Mouse (Mus musculus) lung, embryonic 14.5 days (tissue): ENCODE results near the gene Agpat3. TPM values are rescaled to one million over a fixed set of nuclear protein-coding genes. Genes with fewer than 3 reads are reported as not detected.

Experiments used
- ATAC-seq: fragments of 200-750 bp; cut with Nextera tagmentation; 2 replicates; pipeline ENCODE4 v1.8.0; 2017; ENCODE audit warnings: mild to moderate bottlenecking, moderate TSS enrichment, moderate library complexity; ENCODE audit not compliant: insufficient read depth
- DNase-seq: peaks from one replicate; pipeline ENCODE4 v3.0.0-alpha.2; 2015
- H3K27ac ChIP-seq: fragments of 300-500 bp; sonication (generic); 2 replicates; pipeline ENCODE4 v1.5.1; 2014; ENCODE audit warnings: low read depth, mild to moderate bottlenecking, moderate library complexity
- H3K27me3 ChIP-seq: fragments of 300-500 bp; sonication (generic); 2 replicates; pipeline ENCODE4 v1.6.1; 2014; ENCODE audit warnings: low read length, control low read depth; ENCODE audit not compliant: insufficient read depth
- H3K36me3 ChIP-seq: fragments of 300-500 bp; sonication (generic); 2 replicates; pipeline ENCODE4 v1.6.1; 2014; ENCODE audit warnings: control low read depth; ENCODE audit not compliant: insufficient read depth
- H3K4me1 ChIP-seq: fragments of 300-500 bp; sonication (generic); 2 replicates; pipeline ENCODE4 v1.6.1; 2014; ENCODE audit warnings: antibody characterized with exemption, control low read depth; ENCODE audit not compliant: insufficient read depth
- H3K4me2 ChIP-seq: fragments of 300-500 bp; sonication (generic); 2 replicates; pipeline ENCODE4 v1.6.1; 2014; ENCODE audit warnings: mild to moderate bottlenecking
- H3K4me3 ChIP-seq: fragments of 300-500 bp; sonication (generic); 2 replicates; pipeline ENCODE4 v1.5.1; 2014; ENCODE audit warnings: low read depth, low read length
- H3K9ac ChIP-seq: fragments of 300-500 bp; sonication (generic); 2 replicates; pipeline ENCODE4 v1.6.1; 2014
- H3K9me3 ChIP-seq: fragments of 300-500 bp; sonication (generic); 2 replicates; pipeline ENCODE4 v1.6.1; 2016; ENCODE audit warnings: low read depth, low read length, control low read depth
- CTCF ChIP-seq: IDR thresholded peaks from 2 replicates; pipeline ENCODE4 v1.5.1; 2016; ENCODE audit warnings: antibody characterized with exemption, low read depth
- WGBS: fragments of 180-500 bp; shearing (Covaris S2); extraction: QIAGEN DNeasy Blood & Tissue Kit; methylation state at CpG from one replicate; pipeline ENCODE4 v1.1.7; 2014; 5-methylcytosine and 5-hydroxymethylcytosine counted together
- polyA plus RNA-seq: library from polyadenylated mRNA; unstranded; fragments of >200 nt; fragmentation: Nextera tagmentation; extraction: Ambion mirVana; gene quantifications from 2 replicates; pipeline ENCODE4 v1.2.1, GENCODE M21; 2014

Agpat3 gene
- polyA plus RNA-seq, 1 experiment from 2014 or later, result 62.1 TPM

- no peaks in the 10 kb centered on the region for H3K9me3 ChIP-seq
- no peak overlapping the region for H3K4me3 ChIP-seq
- H3K27ac ChIP-seq, result no peak overlapping the region
- no peak for ATAC-seq
- no peaks in the 10 kb centered on the region for H3K27me3 ChIP-seq
- WGBS, result 92% methylated on average over 5 of the region's 5 CpGs
- H3K9ac ChIP-seq, result no peak overlapping the region
- no peak for DNase-seq
- no peak for TF ChIP-seq CTCF
- H3K36me3 ChIP-seq, result no peaks in the 10 kb centered on the region
- no peak overlapping the region for H3K4me2 ChIP-seq
- no peaks in the 10 kb centered on the region for H3K4me1 ChIP-seq
Observed at GRCm38 (mm10) chr10:78296371-78296770, 55.9 kb downstream of the Agpat3 start.

DNA sequence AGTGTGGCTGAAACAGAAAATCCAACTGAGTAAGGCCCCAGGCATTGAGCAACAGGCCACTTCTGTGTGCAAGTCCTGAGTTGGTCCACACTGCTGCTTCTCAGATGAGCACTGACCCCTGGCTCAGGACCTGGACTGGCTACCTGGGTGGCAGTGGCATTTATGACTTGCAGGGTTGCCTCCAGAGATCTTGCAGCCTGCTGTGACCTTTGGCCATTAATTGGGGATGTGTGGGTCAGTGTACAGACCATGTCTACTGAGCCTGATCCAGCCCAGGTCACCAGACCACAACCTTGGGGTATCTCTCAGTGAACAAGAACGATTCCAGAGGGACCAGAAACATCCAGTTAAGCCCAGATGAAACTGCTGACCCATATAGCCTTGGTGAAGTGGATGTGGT, 58.7 kb downstream of the Agpat3 start:
- H3K27me3 ChIP-seq, result no peaks in the 10 kb centered on the region
- no peak overlapping the region for H3K27ac ChIP-seq
- ATAC-seq (no peak), DNase-seq (no peak)
- no peaks in the 10 kb centered on the region for H3K36me3 ChIP-seq
- H3K4me2 ChIP-seq, result no peak overlapping the region
- H3K4me1 ChIP-seq, result no peaks in the 10 kb centered on the region
- H3K9ac ChIP-seq, result no peak overlapping the region
- TF ChIP-seq CTCF, result no peak
- no peak overlapping the region for H3K4me3 ChIP-seq
- 73% methylated on average over 1 of the region's 1 CpGs for WGBS
- H3K9me3 ChIP-seq, result no peaks in the 10 kb centered on the region

DNA sequence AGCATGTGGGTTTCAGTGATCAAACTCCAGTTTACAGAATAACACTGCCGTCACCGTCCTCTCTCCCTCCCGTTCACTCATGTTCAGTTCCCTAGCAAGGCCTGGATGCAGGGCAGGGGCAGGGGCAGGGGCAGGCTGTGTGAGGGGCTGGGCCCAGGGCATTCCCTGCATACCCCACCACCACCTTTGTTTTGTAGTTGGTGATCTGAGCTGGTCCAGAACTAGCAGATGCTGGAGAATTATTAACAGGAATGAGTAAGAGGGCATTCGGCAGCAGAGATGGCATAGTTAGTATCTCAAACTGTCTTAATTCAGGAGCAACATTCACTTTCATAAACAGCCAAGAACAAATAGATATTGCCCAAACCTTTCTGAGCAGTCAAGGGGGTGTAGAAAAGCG, 59.9 kb downstream of the Agpat3 start:
- no peak for TF ChIP-seq CTCF
- DNase-seq (no peak), ATAC-seq (no peak)
- WGBS, result 81% methylated on average over 5 of the region's 5 CpGs
- no peak overlapping the region for H3K27ac ChIP-seq
- no peak overlapping the region for H3K4me3 ChIP-seq
- H3K27me3 ChIP-seq, result no peaks in the 10 kb centered on the region
- no peaks in the 10 kb centered on the region for H3K4me1 ChIP-seq
- H3K36me3 ChIP-seq, result peaks cover 5% of the 10 kb centered on the region; the same call in 1 of the 2 replicates
- H3K9me3 ChIP-seq, result no peaks in the 10 kb centered on the region
- H3K9ac ChIP-seq, result no peak overlapping the region
- no peak overlapping the region for H3K4me2 ChIP-seq

DNA sequence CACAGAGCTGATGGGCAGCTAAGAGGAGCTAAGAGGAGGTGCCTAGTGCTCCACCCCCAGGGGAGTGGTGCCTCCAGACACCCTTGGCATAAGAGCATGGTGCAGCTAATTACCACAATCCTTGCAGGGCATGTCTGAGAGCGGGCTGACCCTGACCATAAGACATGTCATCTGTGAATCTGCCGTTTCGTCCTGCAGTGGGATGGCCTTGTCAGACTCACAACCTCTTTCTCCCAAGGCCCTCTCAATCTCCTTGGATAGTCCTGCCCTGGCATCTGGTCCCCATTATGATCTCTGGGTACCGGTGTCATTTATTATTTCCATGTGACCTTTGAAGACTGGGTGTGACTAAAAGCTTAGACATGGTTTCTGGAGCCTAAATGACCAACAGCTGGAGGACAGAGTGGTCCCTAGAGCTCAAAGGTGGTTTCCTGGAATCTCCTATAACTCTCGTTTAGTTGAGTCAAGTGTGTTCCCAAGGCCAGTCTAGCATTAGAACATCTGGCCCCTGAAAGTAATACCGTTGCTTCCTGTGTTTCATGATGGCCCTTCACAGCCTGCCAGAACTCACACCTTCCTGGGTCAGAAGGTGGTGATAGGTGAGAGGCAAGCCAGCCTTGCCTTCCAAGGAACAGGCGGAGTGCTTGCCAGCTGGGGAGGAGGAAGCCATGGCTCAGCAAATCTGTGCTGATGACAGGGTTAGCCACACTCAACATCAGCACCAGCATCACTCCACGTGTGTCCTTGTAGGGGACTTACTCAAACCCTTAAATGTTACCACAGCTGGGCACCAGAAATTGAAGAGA, 61.4 kb downstream of the Agpat3 start:
- 71% methylated on average over 8 of the region's 8 CpGs for WGBS
- no peaks in the 10 kb centered on the region for H3K27me3 ChIP-seq
- DNase-seq, result no peak

GRCm38 (mm10) chr10:78288896-78289295, 63.4 kb downstream of the Agpat3 start:
- peaks cover 25% of the 10 kb centered on the region for H3K36me3 ChIP-seq
- TF ChIP-seq CTCF, result no peak
- no peak overlapping the region for H3K4me3 ChIP-seq
- H3K27ac ChIP-seq, result no peak overlapping the region
- ATAC-seq (no peak), DNase-seq (no peak)
- H3K27me3 ChIP-seq, result no peaks in the 10 kb centered on the region
- H3K9me3 ChIP-seq, result no peaks in the 10 kb centered on the region
- 89% methylated on average over 4 of the region's 4 CpGs for WGBS
- no peaks in the 10 kb centered on the region for H3K4me1 ChIP-seq
- H3K9ac ChIP-seq, result no peak overlapping the region
- H3K4me2 ChIP-seq, result no peak overlapping the region

More for the DNA sequence above, 61.4 kb downstream of the Agpat3 start:
- Histone ChIP-seq H3K9ac (no peak overlapping the region), H3K36me3 (peaks cover 20% of the 10 kb centered on the region), H3K4me2 (no peak overlapping the region), H3K9me3 (no peaks in the 10 kb centered on the region), H3K27ac (no peak overlapping the region), H3K4me3 (no peak overlapping the region), H3K4me1 (no peaks in the 10 kb centered on the region)
- no peak for TF ChIP-seq CTCF
- no peak for ATAC-seq

GRCm38 (mm10) chr10:78288135-78288534, 64.2 kb downstream of the Agpat3 start:
- no peak for TF ChIP-seq CTCF
- Histone ChIP-seq H3K4me2 (no peak overlapping the region), H3K9me3 (no peaks in the 10 kb centered on the region), H3K27me3 (no peaks in the 10 kb centered on the region), H3K9ac (no peak overlapping the region), H3K27ac (no peak overlapping the region), H3K4me1 (no peaks in the 10 kb centered on the region), H3K36me3 (peaks cover 32% of the 10 kb centered on the region), H3K4me3 (no peak overlapping the region)
- WGBS, result 81% methylated on average over 5 of the region's 5 CpGs
- ATAC-seq (no peak), DNase-seq (no peak)

DNA sequence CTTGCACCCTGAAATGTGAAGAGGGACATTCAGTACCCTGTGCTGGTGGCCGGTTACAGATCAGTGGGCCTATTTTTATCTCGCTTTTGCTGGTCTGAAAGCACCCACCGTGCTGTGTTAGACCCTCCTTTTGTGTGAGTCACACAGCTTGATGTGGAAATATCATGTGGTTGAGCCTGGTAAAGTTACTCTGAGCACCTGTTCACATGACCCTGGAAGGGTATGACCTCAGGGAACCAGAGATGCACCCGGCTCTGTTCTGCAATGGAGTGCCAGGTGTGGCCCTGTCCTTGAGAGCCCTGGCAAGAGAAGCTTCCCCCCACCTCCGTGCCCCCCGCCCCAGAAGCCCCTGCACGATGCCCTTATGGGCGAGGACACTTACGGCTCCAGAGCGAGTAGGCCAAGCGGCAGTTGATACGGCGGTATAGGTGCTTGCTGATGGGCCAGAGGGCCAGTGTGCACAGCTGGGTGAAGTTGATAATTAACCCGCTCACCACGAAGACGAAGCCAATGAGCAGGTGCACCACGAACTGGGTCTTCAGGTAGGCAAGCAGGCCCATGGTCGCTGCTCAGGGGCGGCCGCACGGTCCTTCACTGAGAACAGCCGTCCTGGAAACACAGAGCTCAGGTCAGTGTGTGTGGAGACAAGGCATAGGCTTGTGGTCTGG, 64.7 kb downstream of the Agpat3 start:
- Histone ChIP-seq H3K36me3 (peaks cover 38% of the 10 kb centered on the region), H3K4me1 (no peaks in the 10 kb centered on the region), H3K4me3 (no peak overlapping the region), H3K4me2 (no peak overlapping the region), H3K27ac (no peak overlapping the region), H3K27me3 (no peaks in the 10 kb centered on the region), H3K9ac (no peak overlapping the region), H3K9me3 (no peaks in the 10 kb centered on the region)
- no peak for TF ChIP-seq CTCF
- WGBS, result 72% methylated on average over 22 of the region's 22 CpGs
- ATAC-seq (peak; percentile 46; the same call in 1 of the 2 replicates), DNase-seq (peak; percentile 21)
